Mouse (Mus musculus): ENCODE data around the gene Plekhg4.

DNA sequence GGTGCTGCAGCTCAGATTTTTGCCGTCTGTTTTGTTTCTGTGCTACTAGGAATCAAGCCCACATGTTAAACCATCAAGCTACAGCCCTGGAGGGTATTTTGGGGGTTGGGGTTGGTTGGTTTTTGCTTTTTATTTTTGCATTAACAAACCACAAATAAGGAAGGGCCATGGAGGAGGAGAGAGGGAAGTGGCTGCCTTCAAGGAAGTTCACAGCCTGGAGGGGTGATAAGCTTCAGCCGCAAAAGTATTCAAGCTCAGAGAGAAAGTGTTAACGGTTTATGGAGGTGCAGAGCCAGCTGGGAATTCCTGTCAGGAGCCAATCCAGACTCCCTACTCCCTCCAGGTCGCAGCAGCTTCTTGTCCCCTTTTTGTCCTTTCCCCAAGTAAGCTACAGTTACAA, 34.1 kb upstream of the Plekhg4 start:
- TF ChIP-seq POLR2A (IDR thresholded peaks at IDR 0.05; ENCODE audit: insufficient read depth, low read depth, low read length) (no peak), CTCF (IDR thresholded peaks at IDR 0.05; ENCODE audit: insufficient read depth, low read depth, low read length) (no peak)

Measured in olfactory bulb, adult 2 months (tissue).